Mouse (Mus musculus) layer of hippocampus, adult 8-10 months (tissue): ENCODE measurements around the gene Tph2. TPM values are rescaled to one million over a fixed set of nuclear protein-coding genes. Genes with fewer than 3 reads are reported as not detected.
"Not testable (repeated sequence)": the region's sequence is repeated elsewhere in the genome, so short reads cannot be mapped to it uniquely, and the experiment has no call there.

Experiments used
- DNase-seq, 2 experiments: peaks; one replicate each; pipeline ENCODE4 v3.0.0; 2022; ENCODE audit warnings: low spot score in 2 of 2
- total RNA-seq, 4 experiments: library from RNA; stranded (reverse); gene quantifications; 2 replicates each; pipeline ENCODE4 v1.2.4; 2022

Gene Tph2
- under 1 TPM; 0.69 to 0.85 (median 0.79) TPM for total RNA-seq

- peak; percentile 25 to 48 for DNase-seq
Observed at GRCm38 (mm10) chr10:115184697-115185096, at the start of gene Tph2. Gene Tph2 (minus strand): TSS chr10:115185022.

- no peak for DNase-seq
Observed at GRCm38 (mm10) chr10:115233798-115234197, 49.0 kb upstream of the Tph2 start.

GRCm38 (mm10) chr10:115232513-115232912 lies 47.7 kb upstream of the Tph2 start:
- DNase-seq, result no peak

GRCm38 (mm10) chr10:115229023-115229422 lies 44.2 kb upstream of the Tph2 start:
- no peak for DNase-seq

GRCm38 (mm10) chr10:115226586-115226985 lies 41.8 kb upstream of the Tph2 start:
- DNase-seq, result no peak

- peak; percentile 20 to 28 for DNase-seq
Observed at GRCm38 (mm10) chr10:115223845-115224244, 39.0 kb upstream of the Tph2 start.

- no peak for DNase-seq
Observed at GRCm38 (mm10) chr10:115212916-115213580, 28.2 kb upstream of the Tph2 start.

- DNase-seq, result no peak
Observed at GRCm38 (mm10) chr10:115205825-115206224, 21.0 kb upstream of the Tph2 start.

GRCm38 (mm10) chr10:115205284-115205683 lies 20.5 kb upstream of the Tph2 start:
- DNase-seq, result no peak

GRCm38 (mm10) chr10:115191214-115191613 lies 6.4 kb upstream of the Tph2 start:
- DNase-seq, result no peak

GRCm38 (mm10) chr10:115187390-115187789 lies 2.6 kb upstream of the Tph2 start:
- DNase-seq, result no peak

GRCm38 (mm10) chr10:115181034-115181433 lies 3.8 kb downstream of the Tph2 start:
- DNase-seq, result no peak

- not testable (repeated sequence) for DNase-seq
Observed at GRCm38 (mm10) chr10:115178019-115178418, 6.8 kb downstream of the Tph2 start.

GRCm38 (mm10) chr10:115175591-115175991 lies 9.2 kb downstream of the Tph2 start:
- peak in 1 of 2 experiments; percentile 29 for DNase-seq

GRCm38 (mm10) chr10:115173336-115173735 lies 11.5 kb downstream of the Tph2 start:
- DNase-seq, result no peak

- peak; percentile 13 to 22 for DNase-seq
Observed at GRCm38 (mm10) chr10:115171351-115171818, 13.4 kb downstream of the Tph2 start.

GRCm38 (mm10) chr10:115170496-115171350 lies 14.1 kb downstream of the Tph2 start:
- DNase-seq, result no peak

- DNase-seq, result no peak
Observed at GRCm38 (mm10) chr10:115169410-115169809, 15.4 kb downstream of the Tph2 start.

- no peak for DNase-seq
Observed at GRCm38 (mm10) chr10:115160289-115160688, 24.5 kb downstream of the Tph2 start.

GRCm38 (mm10) chr10:115147308-115147707 lies 37.5 kb downstream of the Tph2 start:
- DNase-seq, result no peak

- no peak for DNase-seq
Observed at GRCm38 (mm10) chr10:115146257-115146898, 38.4 kb downstream of the Tph2 start.

- no peak for DNase-seq
Observed at GRCm38 (mm10) chr10:115144542-115144941, 40.3 kb downstream of the Tph2 start.
